Mouse (Mus musculus) CD4-positive, CD25-positive, alpha-beta regulatory T cell, adult 4 months (primary cell): ENCODE results near the gene Gm28051. TPM values are rescaled to one million over a fixed set of nuclear protein-coding genes. Genes with fewer than 3 reads are reported as not detected.

Experiments used
- ATAC-seq: one replicate; pipeline ENCODE4 v1.8.0; 2017
- polyA plus RNA-seq, 2 experiments: library from polyadenylated mRNA; unstranded; fragments of 100-300 nt; shearing (Covaris generic); gene quantifications; one replicate each; pipeline ENCODE4 v1.2.1; 2017

Gene Gm28051
- polyA plus RNA-seq, 2 experiments from 2014 or later: not detected

- peak; percentile 75 for ATAC-seq
Observed at GRCm38 (mm10) chr12:102705216-102705871, 52.2 kb downstream of the Gm28051 start.

DNA sequence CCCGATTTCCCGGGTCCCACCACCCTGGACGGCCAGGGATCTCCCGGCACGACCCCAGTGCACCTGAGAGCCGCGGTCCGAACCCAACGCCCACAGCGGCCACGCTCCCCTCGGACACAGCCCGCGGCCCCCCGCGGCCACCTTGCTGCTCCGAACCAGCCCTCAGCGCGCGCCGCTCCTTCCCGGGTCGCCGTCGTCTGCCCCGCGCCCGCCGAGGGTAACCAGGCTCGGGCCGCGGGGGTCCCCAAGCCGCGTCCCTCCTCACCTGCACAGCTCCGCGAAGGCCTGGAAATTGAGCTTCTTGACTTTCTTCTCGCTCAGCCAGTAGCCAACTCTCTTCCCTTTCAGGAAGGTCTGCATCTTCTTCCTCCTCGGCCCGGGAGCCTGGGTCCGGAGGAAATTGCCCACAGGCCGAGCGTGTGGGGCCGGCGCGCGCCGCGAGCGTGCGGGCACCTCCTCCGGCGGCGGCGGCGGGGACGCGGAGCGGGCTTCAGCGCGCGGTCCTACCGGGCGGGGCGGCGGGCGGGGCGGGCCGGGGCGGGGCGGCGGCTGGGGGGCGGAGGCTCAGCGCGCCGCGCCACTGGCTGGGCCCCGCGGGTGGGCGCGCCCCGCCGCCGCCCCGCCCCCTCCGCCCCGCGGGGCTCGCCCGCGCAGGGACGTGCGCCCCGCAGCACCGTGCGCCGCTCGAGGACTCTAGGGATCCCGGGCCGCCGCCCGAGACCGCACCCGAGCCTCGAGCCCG lies 52.9 kb downstream of the Gm28051 start, which contains the start of gene Itpk1:
Gene Itpk1, minus strand, starts transcription at position 474 of the 742 bp plus-strand sequence.
- peak; percentile 40 for ATAC-seq

GRCm38 (mm10) chr12:102703921-102704408 lies 53.6 kb downstream of the Gm28051 start:
- ATAC-seq: peak; percentile 33

DNA sequence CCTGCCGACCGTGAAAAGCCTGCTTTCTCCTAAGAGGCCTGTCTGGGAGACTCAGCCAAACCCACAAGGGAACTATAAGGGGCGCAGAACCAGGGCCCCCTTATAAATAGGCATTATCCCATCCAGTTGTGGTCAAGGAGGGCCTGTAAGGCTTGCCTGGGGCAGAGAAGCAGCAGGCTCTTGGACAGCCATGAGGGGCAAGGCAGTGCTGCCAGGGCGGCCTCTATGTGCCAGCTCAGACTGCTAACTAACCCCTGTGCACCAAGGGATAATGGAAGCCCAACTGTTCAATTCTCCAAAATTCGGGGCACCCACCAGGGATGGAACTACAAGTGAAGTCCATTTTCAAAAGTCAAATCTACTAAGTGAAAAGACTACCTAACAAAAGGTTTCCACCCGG lies 54.1 kb downstream of the Gm28051 start:
- ATAC-seq: no peak

- ATAC-seq: no peak
Observed at GRCm38 (mm10) chr12:102703111-102703412, 54.5 kb downstream of the Gm28051 start.

DNA sequence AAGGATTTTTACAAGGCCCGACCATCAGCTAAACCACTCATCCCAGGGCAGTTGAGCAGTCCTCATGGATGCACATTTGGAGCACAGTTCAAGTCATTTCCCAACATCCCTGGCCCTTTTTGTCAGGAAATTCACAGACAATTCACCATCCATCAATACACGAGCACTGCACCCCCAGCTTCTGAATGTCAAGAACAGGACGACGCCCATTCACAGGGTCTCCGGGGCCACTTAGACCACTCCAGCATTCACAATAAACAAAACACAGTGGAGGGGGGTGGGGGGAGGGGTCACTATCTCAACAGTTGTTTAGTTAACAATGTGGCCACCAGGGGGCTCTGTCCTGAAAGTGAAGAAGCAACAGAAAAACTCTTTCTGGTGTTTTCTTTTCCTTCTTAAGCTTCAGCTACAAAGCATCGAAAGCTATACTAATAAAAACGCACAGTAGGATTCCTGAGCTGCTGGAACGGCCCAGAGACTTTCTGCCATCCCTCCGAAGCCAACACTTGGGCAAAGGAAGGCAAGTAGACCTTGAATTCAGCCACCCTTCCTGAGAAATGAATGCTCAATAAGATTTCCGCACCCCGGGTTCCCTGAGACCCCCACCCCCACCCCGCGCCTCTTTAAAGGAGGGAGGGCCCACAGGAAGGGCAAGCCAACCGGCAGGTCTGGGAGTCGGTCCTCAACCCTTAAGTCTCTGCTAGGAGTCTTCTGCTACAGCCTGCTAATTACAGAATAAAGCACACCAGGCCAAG lies 55.0 kb downstream of the Gm28051 start:
- peak; percentile 12 for ATAC-seq

GRCm38 (mm10) chr12:102701691-102702207 lies 55.8 kb downstream of the Gm28051 start:
- ATAC-seq: no peak

- no peak for ATAC-seq
Observed at GRCm38 (mm10) chr12:102700453-102700852, 57.1 kb downstream of the Gm28051 start.

DNA sequence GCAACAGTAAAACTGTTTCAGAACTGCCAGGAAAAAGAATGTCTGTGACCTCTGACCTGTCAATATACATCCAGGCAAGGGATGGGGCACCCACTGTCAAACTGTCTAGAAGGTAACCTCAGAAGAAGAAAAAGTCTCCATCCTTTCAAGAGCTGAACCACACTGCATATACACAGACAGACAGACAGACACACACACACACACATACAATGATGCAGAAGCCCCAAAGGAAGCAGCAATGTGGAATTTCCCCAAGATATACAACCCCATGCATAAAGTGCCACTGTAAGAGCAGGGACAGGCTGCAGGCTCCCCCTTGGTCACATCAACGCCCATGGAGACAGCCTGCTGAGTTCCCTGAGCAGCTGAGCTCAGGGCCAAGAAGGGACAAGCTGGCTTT lies 58.4 kb downstream of the Gm28051 start:
- ATAC-seq: peak; percentile 32

DNA sequence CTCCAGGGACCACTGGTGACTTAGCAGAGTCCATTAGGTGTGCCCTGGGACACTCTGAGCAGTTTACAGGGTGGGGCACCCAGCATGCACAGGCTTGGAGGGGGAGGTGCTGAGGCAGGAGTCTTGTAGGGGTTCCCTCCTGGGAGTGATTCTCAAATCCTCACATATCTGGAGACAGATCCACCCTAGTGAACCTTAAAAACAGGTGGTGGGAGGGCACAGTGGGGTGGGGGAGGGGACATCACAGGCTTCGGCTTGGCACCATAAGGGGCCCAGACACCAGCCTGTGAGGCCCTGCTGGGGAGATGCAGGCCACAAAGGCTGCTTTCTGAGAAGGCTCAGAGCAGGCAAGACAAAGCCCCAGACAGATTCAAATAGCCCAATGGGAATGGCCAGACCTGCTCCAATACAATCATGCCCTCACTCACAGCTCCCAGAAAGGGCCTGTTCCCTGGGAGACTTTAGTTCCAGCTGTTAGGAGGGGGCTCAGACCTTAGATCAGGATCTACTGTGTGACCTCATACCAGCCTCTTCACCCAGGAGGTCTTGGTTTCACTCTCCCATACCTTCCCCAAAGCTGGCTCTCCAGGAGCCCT lies 59.4 kb downstream of the Gm28051 start:
- no peak for ATAC-seq

DNA sequence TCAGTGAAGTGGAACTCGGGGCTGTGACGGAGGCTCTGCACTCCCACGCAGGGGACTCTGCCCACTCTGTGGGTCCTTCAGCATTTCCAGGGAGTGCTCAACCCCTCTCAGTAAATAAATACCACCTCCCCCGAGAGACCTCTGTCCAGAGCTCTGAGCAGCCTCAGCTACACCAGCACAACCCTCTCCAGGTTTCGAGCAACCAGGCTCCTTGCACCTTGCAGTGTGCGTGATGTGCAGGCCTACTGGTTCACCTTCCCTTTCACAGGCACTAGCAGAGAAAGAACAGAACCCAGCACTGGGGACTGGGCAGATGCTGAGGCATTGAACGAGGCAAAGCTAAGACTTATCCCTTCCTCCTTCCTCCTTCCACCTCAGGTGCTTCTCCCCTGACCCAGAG lies 60.2 kb downstream of the Gm28051 start:
- no peak for ATAC-seq

GRCm38 (mm10) chr12:102696635-102697354 lies 60.8 kb downstream of the Gm28051 start:
- no peak for ATAC-seq

DNA sequence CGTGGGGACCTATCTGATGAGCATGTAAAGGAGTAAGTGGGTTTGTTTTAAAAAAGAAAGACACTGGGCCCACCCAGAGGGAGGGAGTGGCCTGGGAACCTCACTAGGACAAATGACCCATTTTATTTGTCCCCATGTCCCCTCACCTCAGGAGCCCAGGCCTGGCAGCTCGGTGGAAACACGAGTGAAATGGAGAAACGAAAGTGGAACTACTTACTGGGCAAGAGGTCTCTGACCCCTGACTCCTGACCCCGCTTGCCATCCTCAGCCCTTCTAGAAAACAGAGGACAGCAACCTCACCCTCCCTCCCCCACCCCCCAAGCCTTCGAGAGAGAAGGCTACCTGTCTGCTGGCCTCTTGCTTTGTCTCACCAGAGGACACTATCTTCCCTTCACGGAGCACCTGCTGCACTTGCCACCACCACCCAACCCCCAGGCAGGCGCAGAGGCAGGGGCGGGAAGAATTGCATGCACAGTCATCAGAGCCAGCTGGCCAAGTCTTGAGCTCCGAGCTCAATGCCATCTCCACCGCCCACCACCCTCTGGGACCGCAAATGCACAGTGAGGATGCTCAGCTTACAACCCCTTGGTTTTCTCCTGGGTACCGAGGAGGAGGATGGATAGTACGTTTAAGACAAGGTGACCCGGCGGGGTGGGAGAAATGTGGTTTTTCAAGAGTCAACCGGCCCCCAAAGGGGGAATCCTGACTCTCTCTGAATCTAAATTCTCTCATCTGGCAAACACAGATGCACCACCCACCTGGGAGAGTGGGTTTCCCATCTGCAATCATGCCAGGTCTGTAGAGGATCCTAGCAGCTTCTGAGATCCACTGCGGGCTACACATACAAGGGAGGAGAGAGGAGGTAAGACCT lies 62.0 kb downstream of the Gm28051 start:
- ATAC-seq: peak; percentile 58

GRCm38 (mm10) chr12:102691761-102692160 lies 65.8 kb downstream of the Gm28051 start:
- ATAC-seq: no peak

DNA sequence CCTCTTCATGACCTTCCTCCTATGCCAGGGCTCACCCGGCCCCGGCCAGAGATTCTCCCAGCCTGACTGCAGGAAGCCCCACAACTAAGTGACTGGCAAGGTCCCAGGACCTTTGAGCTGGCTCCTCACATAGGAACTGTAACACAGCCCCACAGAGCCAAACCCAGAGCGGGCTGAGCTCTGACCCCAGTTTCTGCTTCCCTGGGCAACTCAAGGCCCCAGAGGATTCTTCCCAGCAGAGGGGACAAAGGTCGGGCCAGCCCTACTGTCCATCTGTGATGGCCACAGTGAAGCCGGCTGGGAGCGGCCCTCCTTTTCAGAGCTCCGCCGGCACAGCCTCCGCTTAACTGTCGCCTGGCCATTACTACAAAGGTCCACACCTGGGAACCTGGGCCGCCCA lies 66.4 kb downstream of the Gm28051 start:
- no peak for ATAC-seq

GRCm38 (mm10) chr12:102689773-102690563 lies 67.6 kb downstream of the Gm28051 start:
- ATAC-seq: peak; percentile 96

DNA sequence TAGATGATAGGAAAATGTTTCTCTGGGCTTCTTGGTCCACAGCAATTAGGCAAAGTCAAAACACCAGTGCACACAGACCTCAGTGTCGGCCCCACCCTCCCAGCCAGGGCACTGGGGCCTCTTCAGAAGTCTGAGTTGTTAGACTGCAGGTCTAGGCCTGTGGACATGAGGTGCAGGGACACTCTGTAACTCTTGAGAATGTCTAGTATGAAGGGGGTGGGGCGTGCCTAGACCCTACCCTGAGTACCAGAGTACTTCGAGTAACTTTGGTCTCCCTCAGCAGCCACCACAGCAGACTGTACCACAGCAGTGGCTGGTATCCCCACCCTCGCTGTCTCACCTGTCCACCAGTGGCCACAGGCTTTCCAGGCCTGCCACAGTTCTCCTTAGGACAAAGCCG lies 71.2 kb downstream of the Gm28051 start:
- ATAC-seq: no peak

GRCm38 (mm10) chr12:102685523-102685931 lies 72.0 kb downstream of the Gm28051 start:
- ATAC-seq: no peak

GRCm38 (mm10) chr12:102684720-102685386 lies 72.7 kb downstream of the Gm28051 start:
- ATAC-seq: no peak

DNA sequence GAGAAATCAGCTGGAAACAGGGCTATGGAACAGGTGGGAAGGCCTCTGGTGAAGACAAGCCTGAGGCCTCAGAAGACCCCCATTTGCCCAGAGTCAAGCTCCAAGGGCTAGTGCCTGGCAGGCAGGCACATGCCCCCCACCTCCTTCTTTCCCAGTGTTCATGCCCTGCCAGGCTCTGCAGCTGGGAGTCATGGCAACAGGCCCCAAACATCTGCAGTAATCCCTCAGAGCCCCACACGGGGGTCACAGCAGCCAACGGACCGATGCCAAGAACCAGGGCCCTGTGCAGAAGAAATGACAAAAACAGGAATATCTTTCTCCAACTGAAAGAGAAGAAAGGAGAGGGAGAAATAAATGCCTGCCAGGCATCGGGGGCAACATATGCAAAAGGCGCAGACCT lies 73.6 kb downstream of the Gm28051 start:
- ATAC-seq: no peak
